Mouse (Mus musculus): Measurements from ENCODE around the gene Eci1.

DNA sequence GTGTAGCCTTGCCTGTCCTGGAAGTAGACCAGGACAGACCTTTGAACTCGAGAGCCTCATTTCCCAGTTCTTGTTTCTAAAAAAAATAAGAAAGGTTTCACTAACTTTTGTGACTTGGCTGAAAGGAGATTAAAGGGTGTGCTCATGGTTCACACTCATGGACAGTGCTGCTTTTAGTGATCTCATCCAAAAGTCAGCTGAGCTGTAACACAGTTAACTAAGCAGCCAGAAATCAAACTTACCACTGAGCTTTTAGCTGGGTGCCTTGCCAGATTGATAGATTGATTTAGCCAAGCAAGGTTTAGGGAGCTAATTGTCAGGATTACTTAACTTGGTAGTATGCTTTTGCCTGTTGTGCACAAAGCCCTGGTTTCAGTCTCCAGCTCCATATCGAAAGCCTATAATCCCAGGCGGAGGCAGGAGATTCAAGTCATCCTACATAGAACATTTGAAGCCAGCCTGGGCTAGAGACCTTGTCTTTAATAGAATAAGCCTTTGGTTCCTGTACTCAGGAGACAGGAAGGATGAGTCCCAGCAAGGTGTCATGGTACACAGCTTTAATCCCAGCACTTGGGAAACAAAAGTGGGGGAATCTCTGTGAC is 10.3 kb upstream of the Eci1 start:
- TF ChIP-seq POLR2A (IDR thresholded peaks at IDR 0.05; ENCODE audit: low read depth, low read length) (no peak), CTCF (IDR thresholded peaks at IDR 0.05; ENCODE audit: borderline replicate concordance, insufficient read depth, low read length) (no peak)

All from embryonic fibroblast, embryonic 13.5 days (primary cell).